Mouse (Mus musculus): ENCODE measurements at regions not wholly inside any gene's neighbourhood (a gene's known extent, or its start where the extent isn't known, plus 50 kb on each side); places are given as distances from the start of the nearest gene placed in this dataset.
A peak's percentile ranks its signal among the peaks of the same experiment; 100 is the strongest.

GRCm38 (mm10) chr9:61046517-61046916, 252.2 kb downstream of the Uaca start:
- H3K9me3 ChIP-seq (ENCODE audit: low read length): no peaks in the 10 kb centered on the region
- H3K4me3 ChIP-seq (ENCODE audit: low read depth, low read length): no peak overlapping the region
- TF ChIP-seq CTCF (IDR thresholded peaks at IDR 0.05; ENCODE audit: low read depth): peak; percentile 86
- peaks cover 4% of the 10 kb centered on the region; the same call in 1 of the 2 replicates for H3K27me3 ChIP-seq (ENCODE audit: insufficient read depth, low read length)
- no peaks in the 10 kb centered on the region for H3K36me3 ChIP-seq (ENCODE audit: insufficient read depth)
- no peak overlapping the region for H3K27ac ChIP-seq (ENCODE audit: low read depth, low read length)
- no peak overlapping the region for H3K9ac ChIP-seq
- DNase-seq: peak; percentile 72
- 18% methylated on average over 7 of the region's 7 CpGs for WGBS
- H3K4me2 ChIP-seq (ENCODE audit: low read depth): no peak overlapping the region
- H3K4me1 ChIP-seq (ENCODE audit: insufficient read depth): no peaks in the 10 kb centered on the region
- ATAC-seq: no peak

GRCm38 (mm10) chr9:61047289-61047688, 252.9 kb downstream of the Uaca start:
- Histone ChIP-seq H3K27ac (ENCODE audit: low read depth, low read length) (no peak overlapping the region), H3K36me3 (ENCODE audit: insufficient read depth) (no peaks in the 10 kb centered on the region), H3K9ac (no peak overlapping the region), H3K9me3 (ENCODE audit: low read length) (no peaks in the 10 kb centered on the region), H3K4me2 (ENCODE audit: low read depth) (no peak overlapping the region), H3K4me1 (ENCODE audit: insufficient read depth) (no peaks in the 10 kb centered on the region), H3K27me3 (ENCODE audit: insufficient read depth, low read length) (peaks cover 3% of the 10 kb centered on the region; the same call in 1 of the 2 replicates), H3K4me3 (ENCODE audit: low read depth, low read length) (no peak overlapping the region)
- TF ChIP-seq CTCF (IDR thresholded peaks at IDR 0.05; ENCODE audit: low read depth): no peak
- DNase-seq (no peak), ATAC-seq (no peak)
- WGBS: 83% methylated on average over 11 of the region's 11 CpGs

- no peak overlapping the region for H3K9ac ChIP-seq
- H3K9me3 ChIP-seq (ENCODE audit: low read length): no peaks in the 10 kb centered on the region
- DNase-seq: no peak
- no peaks in the 10 kb centered on the region for H3K36me3 ChIP-seq (ENCODE audit: insufficient read depth)
- H3K27ac ChIP-seq (ENCODE audit: low read depth, low read length): no peak overlapping the region
- ATAC-seq: no peak
- no peaks in the 10 kb centered on the region for H3K4me1 ChIP-seq (ENCODE audit: insufficient read depth)
- WGBS: 87% methylated on average over 15 of the region's 15 CpGs
- no peaks in the 10 kb centered on the region for H3K27me3 ChIP-seq (ENCODE audit: insufficient read depth, low read length)
- no peak overlapping the region for H3K4me3 ChIP-seq (ENCODE audit: low read depth, low read length)
- TF ChIP-seq CTCF (IDR thresholded peaks at IDR 0.05; ENCODE audit: low read depth): no peak
- no peak overlapping the region for H3K4me2 ChIP-seq (ENCODE audit: low read depth)
Measured at GRCm38 (mm10) chr9:61048576-61048975, 254.2 kb downstream of the Uaca start.

GRCm38 (mm10) chr9:61052621-61053020, 258.3 kb downstream of the Uaca start:
- no peaks in the 10 kb centered on the region for H3K4me1 ChIP-seq (ENCODE audit: insufficient read depth)
- H3K27me3 ChIP-seq (ENCODE audit: insufficient read depth, low read length): peaks cover 4% of the 10 kb centered on the region; the same call in 1 of the 2 replicates
- no peak for TF ChIP-seq CTCF (IDR thresholded peaks at IDR 0.05; ENCODE audit: low read depth)
- H3K36me3 ChIP-seq (ENCODE audit: insufficient read depth): no peaks in the 10 kb centered on the region
- H3K9me3 ChIP-seq (ENCODE audit: low read length): no peaks in the 10 kb centered on the region
- ATAC-seq: no peak
- H3K4me2 ChIP-seq (ENCODE audit: low read depth): no peak overlapping the region
- DNase-seq: no peak
- WGBS: 94% methylated on average over 12 of the region's 12 CpGs
- H3K9ac ChIP-seq: no peak overlapping the region
- no peak overlapping the region for H3K27ac ChIP-seq (ENCODE audit: low read depth, low read length)
- H3K4me3 ChIP-seq (ENCODE audit: low read depth, low read length): no peak overlapping the region

- no peak for TF ChIP-seq CTCF (IDR thresholded peaks at IDR 0.05; ENCODE audit: low read depth)
- Histone ChIP-seq H3K4me2 (ENCODE audit: low read depth) (no peak overlapping the region), H3K4me3 (ENCODE audit: low read depth, low read length) (no peak overlapping the region), H3K36me3 (ENCODE audit: insufficient read depth) (no peaks in the 10 kb centered on the region), H3K27ac (ENCODE audit: low read depth, low read length) (no peak overlapping the region), H3K27me3 (ENCODE audit: insufficient read depth, low read length) (peaks cover 4% of the 10 kb centered on the region; the same call in 1 of the 2 replicates), H3K4me1 (ENCODE audit: insufficient read depth) (no peaks in the 10 kb centered on the region), H3K9ac (no peak overlapping the region), H3K9me3 (ENCODE audit: low read length) (no peaks in the 10 kb centered on the region)
- no peak for DNase-seq
- 34% methylated on average over 3 of the region's 3 CpGs for WGBS
- no peak for ATAC-seq
Measured at GRCm38 (mm10) chr9:61054427-61054826, 260.1 kb downstream of the Uaca start.

- no peak overlapping the region for H3K4me3 ChIP-seq (ENCODE audit: low read depth, low read length)
- peaks cover 4% of the 10 kb centered on the region; the same call in 1 of the 2 replicates for H3K27me3 ChIP-seq (ENCODE audit: insufficient read depth, low read length)
- DNase-seq (no peak), ATAC-seq (no peak)
- H3K27ac ChIP-seq (ENCODE audit: low read depth, low read length): no peak overlapping the region
- H3K36me3 ChIP-seq (ENCODE audit: insufficient read depth): no peaks in the 10 kb centered on the region
- TF ChIP-seq CTCF (IDR thresholded peaks at IDR 0.05; ENCODE audit: low read depth): no peak
- 86% methylated on average over 3 of the region's 3 CpGs for WGBS
- H3K9me3 ChIP-seq (ENCODE audit: low read length): no peaks in the 10 kb centered on the region
- no peaks in the 10 kb centered on the region for H3K4me1 ChIP-seq (ENCODE audit: insufficient read depth)
- H3K4me2 ChIP-seq (ENCODE audit: low read depth): no peak overlapping the region
- H3K9ac ChIP-seq: no peak overlapping the region
Measured at GRCm38 (mm10) chr9:61055392-61055791, 261.1 kb downstream of the Uaca start.

GRCm38 (mm10) chr9:61055928-61056730, 261.8 kb downstream of the Uaca start:
- H3K4me2 ChIP-seq (ENCODE audit: low read depth): no peak overlapping the region
- 79% methylated on average over 15 of the region's 15 CpGs for WGBS
- peaks cover 4% of the 10 kb centered on the region; the same call in 1 of the 2 replicates for H3K27me3 ChIP-seq (ENCODE audit: insufficient read depth, low read length)
- no peaks in the 10 kb centered on the region for H3K9me3 ChIP-seq (ENCODE audit: low read length)
- no peak overlapping the region for H3K27ac ChIP-seq (ENCODE audit: low read depth, low read length)
- no peak overlapping the region for H3K4me3 ChIP-seq (ENCODE audit: low read depth, low read length)
- DNase-seq (no peak), ATAC-seq (no peak)
- H3K4me1 ChIP-seq (ENCODE audit: insufficient read depth): no peaks in the 10 kb centered on the region
- TF ChIP-seq CTCF (IDR thresholded peaks at IDR 0.05; ENCODE audit: low read depth): no peak
- H3K9ac ChIP-seq: no peak overlapping the region
- H3K36me3 ChIP-seq (ENCODE audit: insufficient read depth): no peaks in the 10 kb centered on the region

Measured in forebrain, postnatal 0 days (tissue).